Mouse (Mus musculus) lung, adult 2 months (tissue): ENCODE data around the gene Ppp3cb.

Experiments
- CTCF ChIP-seq: fragments of 200-500 bp; IDR thresholded peaks from 2 replicates; pipeline ENCODE4 v1.5.1; 2011; ENCODE audit warnings: mild to moderate bottlenecking, low read length, control low read depth; ENCODE audit not compliant: insufficient read depth
- POLR2A ChIP-seq: fragments of 200-500 bp; IDR thresholded peaks from 2 replicates; pipeline ENCODE4 v1.6.1; 2011; ENCODE audit warnings: low read depth, mild to moderate bottlenecking, control low read depth, low read length, borderline replicate concordance; ENCODE audit errors: extremely low read depth

- TF ChIP-seq CTCF = no peak
- no peak for TF ChIP-seq POLR2A
These were observed 49.4 kb upstream of the Ppp3cb start for GRCm38 (mm10) chr14:20595781-20596180.
